Mouse (Mus musculus) MEL (cell line): Measurements from ENCODE around the gene Cd5l. TPM values are rescaled to one million over a fixed set of nuclear protein-coding genes. Genes with fewer than 3 reads are reported as not detected.
"Not testable (repeated sequence)": the region's sequence is repeated elsewhere in the genome, so short reads cannot be mapped to it uniquely, and the experiment has no call there.

Experiments used
- DNase-seq: peaks from one replicate; pipeline ENCODE4 v3.0.0; 2011; ENCODE audit warnings: low read depth, low spot score
- H3K27ac ChIP-seq: 2 replicates; pipeline ENCODE4 v1.5.1; 2012; ENCODE audit warnings: low read depth, mild to moderate bottlenecking, control low read depth, low read length, moderate library complexity; ENCODE audit not compliant: control insufficient read depth
- H3K27me3 ChIP-seq, 2 experiments: fragments of 150-350 bp in 1 of 2; sonication (generic) in 1 of 2; 2 replicates each; pipeline ENCODE4 v1.6.1; 2012; ENCODE audit warnings: low read length in 2 of 2, mild to moderate bottlenecking in 2 of 2, improper control_type of control experiment in 1 of 2, moderate library complexity in 1 of 2; ENCODE audit not compliant: insufficient read depth in 2 of 2, control insufficient read depth in 1 of 2
- H3K36me3 ChIP-seq, 2 experiments: 2 replicates each; pipeline ENCODE4 v1.6.1; 2012 to 2014; ENCODE audit warnings: low read length in 2 of 2, improper control_type of control experiment in 1 of 2, inconsistent platforms in 1 of 2, mild to moderate bottlenecking in 1 of 2; ENCODE audit not compliant: insufficient read depth in 2 of 2, control insufficient read depth in 1 of 2
- H3K4me1 ChIP-seq, 2 experiments: fragments of 150-350 bp in 1 of 2; sonication (generic) in 1 of 2; 2 replicates each; pipeline ENCODE4 v1.6.1; 2012; ENCODE audit warnings: low read length in 2 of 2, improper control_type of control experiment in 1 of 2, mild to moderate bottlenecking in 1 of 2; ENCODE audit not compliant: insufficient read depth in 2 of 2, control insufficient read depth in 1 of 2
- H3K4me3 ChIP-seq, 2 experiments: fragments of 150-350 bp in 1 of 2; sonication (generic) in 1 of 2; 2 replicates each; pipeline ENCODE4 v1.5.1; 2012; ENCODE audit warnings: low read depth in 2 of 2, low read length in 2 of 2, mild to moderate bottlenecking in 2 of 2, moderate library complexity in 2 of 2, control low read depth in 1 of 2, improper control_type of control experiment in 1 of 2; ENCODE audit not compliant: control insufficient read depth in 1 of 2, insufficient read depth in 1 of 2
- H3K79me2 ChIP-seq: 2 replicates; pipeline ENCODE4 v1.6.1; 2012; ENCODE audit warnings: mild to moderate bottlenecking, low read length, moderate library complexity; ENCODE audit not compliant: control insufficient read depth, poor library complexity, insufficient read depth
- H3K9ac ChIP-seq: 2 replicates; pipeline ENCODE4 v1.6.1; 2012; ENCODE audit warnings: low read depth, mild to moderate bottlenecking, control low read depth, low read length, moderate library complexity; ENCODE audit not compliant: control insufficient read depth, poor library complexity, severe bottlenecking
- H3K9me3 ChIP-seq: fragments of 150-350 bp; sonication (generic); replicated peaks from 2 replicates; pipeline ENCODE4 v1.6.1; 2012; ENCODE audit warnings: mild to moderate bottlenecking, low read length, improper control_type of control experiment, moderate library complexity; ENCODE audit not compliant: insufficient read depth
- EP300 ChIP-seq, 2 experiments: IDR thresholded peaks; 2 replicates each; pipeline ENCODE4 v1.6.1; 2011; ENCODE audit warnings: improper control_type of control experiment in 2 of 2, low read length in 2 of 2, low read depth in 1 of 2, mild to moderate bottlenecking in 1 of 2
- ETS1 ChIP-seq: IDR thresholded peaks from 2 replicates; pipeline ENCODE4 v1.6.1; 2012; ENCODE audit warnings: low read depth, mild to moderate bottlenecking, inconsistent platforms, low read length, improper control_type of control experiment, moderate library complexity
- KAT2A ChIP-seq: conservative IDR thresholded peaks from 2 replicates; pipeline ENCODE4 v1.6.1; 2012; ENCODE audit warnings: low read depth, low read length, improper control_type of control experiment, inconsistent platforms
- MAFK ChIP-seq: IDR thresholded peaks from 2 replicates; pipeline ENCODE4 v1.6.1; 2011; ENCODE audit warnings: low read depth, mild to moderate bottlenecking, low read length, improper control_type of control experiment, borderline replicate concordance
- MEF2A ChIP-seq: IDR thresholded peaks from 2 replicates; pipeline ENCODE4 v1.6.1; 2014; ENCODE audit warnings: low read depth, mild to moderate bottlenecking, inconsistent platforms, low read length, improper control_type of control experiment; ENCODE audit not compliant: poor library complexity, insufficient replicate concordance, severe bottlenecking; ENCODE audit errors: extremely low read depth
- NELFE ChIP-seq: IDR thresholded peaks from 2 replicates; pipeline ENCODE4 v1.6.1; 2011; ENCODE audit warnings: low read depth, low read length, improper control_type of control experiment
- NRF1 ChIP-seq: IDR thresholded peaks from 2 replicates; pipeline ENCODE4 v1.6.1; 2014; ENCODE audit warnings: low read depth, mild to moderate bottlenecking, inconsistent platforms, low read length, improper control_type of control experiment, moderate library complexity; ENCODE audit not compliant: poor library complexity, insufficient read depth, severe bottlenecking
- POLR2A ChIP-seq, 2 experiments: IDR thresholded peaks; 2 replicates each; pipeline ENCODE4 v1.6.1; 2011 to 2012; ENCODE audit warnings: low read length in 2 of 2, mild to moderate bottlenecking in 2 of 2, control low read depth in 1 of 2, improper control_type of control experiment in 1 of 2, low read depth in 1 of 2, moderate library complexity in 1 of 2; ENCODE audit not compliant: control insufficient read depth in 1 of 2, insufficient read depth in 1 of 2, poor library complexity in 1 of 2
- POLR2AphosphoS2 ChIP-seq: IDR thresholded peaks from 2 replicates; pipeline ENCODE4 v1.6.1; 2011; ENCODE audit warnings: low read length, improper control_type of control experiment
- RAD21 ChIP-seq: IDR thresholded peaks from 2 replicates; pipeline ENCODE4 v1.6.1; 2011; ENCODE audit warnings: mild to moderate bottlenecking, low read depth, low read length, improper control_type of control experiment
- ZNF384 ChIP-seq: IDR thresholded peaks from 2 replicates; pipeline ENCODE4 v1.6.1; 2012; ENCODE audit warnings: low read depth, mild to moderate bottlenecking, inconsistent platforms, low read length, improper control_type of control experiment
- polyA plus RNA-seq, 2 experiments: library from polyadenylated mRNA; stranded (reverse) in 1 of 2; unstranded in 1 of 2; fragments of >175 nt in 1 of 2; fragments of >200 nt in 1 of 2; gene quantifications; 2 replicates each; pipeline versions ENCODE4 v1.2.1 to v1.2.4; 2012; ENCODE audit warnings: low replicate concordance in 2 of 2, low read depth in 1 of 2; ENCODE audit not compliant: insufficient read length in 2 of 2, insufficient read depth in 1 of 2, missing spikeins in 1 of 2
- total RNA-seq: library from RNA; depleted of rRNA; stranded (reverse); fragments of 300-350 nt; gene quantifications from 2 replicates; pipeline ENCODE4 v1.2.3, GENCODE M21; 2012

Gene Cd5l
- total and polyA plus RNA-seq, 3 experiments, result not detected

- Histone ChIP-seq H3K27me3 (peaks cover 0 to 4% of the 10 kb centered on the region in 2 experiments; a peak in 2 of 4 replicates), H3K79me2 (no peaks in the 10 kb centered on the region), H3K27ac (no peak overlapping the region), H3K9me3 (no peaks in the 10 kb centered on the region), H3K36me3 (no peaks in the 10 kb centered on the region), H3K9ac (no peak overlapping the region), H3K4me1 (no peaks in the 10 kb centered on the region), H3K4me3 (no peak overlapping the region)
- TF ChIP-seq POLR2A (IDR thresholded peaks at IDR 0.05; ENCODE audit: control insufficient read depth in 1 of 2, insufficient read depth in 1 of 2, low read depth in 1 of 2, low read length in 2 of 2, poor library complexity in 1 of 2) (no peak), RAD21 (no peak), NRF1 (no peak), MEF2A (no peak), MAFK (no peak), EP300 (IDR thresholded peaks at IDR 0.05; ENCODE audit: low read depth in 1 of 2, low read length in 2 of 2) (no peak)
- no peak for DNase-seq
Measured at GRCm38 (mm10) chr3:87337899-87338298, 19.8 kb upstream of the Cd5l start.

GRCm38 (mm10) chr3:87350992-87351391, 6.7 kb upstream of the Cd5l start:
- H3K4me1 ChIP-seq, H3K27me3 ChIP-seq: not testable (repeated sequence)

GRCm38 (mm10) chr3:87359215-87359614, 1.5 kb downstream of the Cd5l start:
- no peaks in the 10 kb centered on the region; a peak in 1 of 4 replicates for H3K27me3 ChIP-seq
- no peak overlapping the region for H3K27ac ChIP-seq
- H3K9ac ChIP-seq, result no peak overlapping the region
- DNase-seq, result no peak
- no peaks in the 10 kb centered on the region for H3K79me2 ChIP-seq
- H3K4me3 ChIP-seq, result no peak overlapping the region
- no peaks in the 10 kb centered on the region for H3K9me3 ChIP-seq
- H3K4me1 ChIP-seq, result no peaks in the 10 kb centered on the region
- H3K36me3 ChIP-seq, result no peaks in the 10 kb centered on the region
- no peak for TF ChIP-seq KAT2A
- TF ChIP-seq NELFE, result no peak
- TF ChIP-seq RAD21, result no peak
- no peak for TF ChIP-seq POLR2A (IDR thresholded peaks at IDR 0.05; ENCODE audit: control insufficient read depth in 1 of 2, insufficient read depth in 1 of 2, low read depth in 1 of 2, low read length in 2 of 2, poor library complexity in 1 of 2)
- no peak for TF ChIP-seq POLR2AphosphoS2
- no peak for TF ChIP-seq ETS1
- no peak for TF ChIP-seq ZNF384

More at GRCm38 (mm10) chr3:87350992-87351391, 6.7 kb upstream of the Cd5l start:
- H3K9ac ChIP-seq, H3K4me3 ChIP-seq, H3K27ac ChIP-seq, H3K79me2 ChIP-seq, H3K9me3 ChIP-seq, H3K36me3 ChIP-seq, DNase-seq: not testable (repeated sequence)
